Mouse (Mus musculus) left cerebral cortex, postnatal 36 days (tissue): ENCODE results near the gene Zfp709. TPM values are rescaled to one million over a fixed set of nuclear protein-coding genes. Genes with fewer than 3 reads are reported as not detected.
A peak's percentile ranks its signal among the peaks of the same experiment; 100 is the strongest.
"Not testable (repeated sequence)": the region's sequence is repeated elsewhere in the genome, so short reads cannot be mapped to it uniquely, and the experiment has no call there.

Experiments used
- DNase-seq, 2 experiments: peaks; one replicate each; pipeline ENCODE4 v3.0.0; 2021 to 2022; ENCODE audit warnings: low spot score in 2 of 2, mixed read lengths in 1 of 2
- intact Hi-C: fragments of 180-260 bp; cut with DNase I; formaldehyde crosslinking; loops from one replicate; pipeline ENCODE4 v1.15.1; 2025
- total RNA-seq, 2 experiments: library from RNA; stranded (reverse); gene quantifications; 2 replicates each; pipeline ENCODE4 v1.2.3; 2021

Zfp709 gene
- 10 to 100 TPM in 1 of 2 experiments, 1 to 10 TPM in 1; 8.7 to 13.6 TPM for total RNA-seq

DNA sequence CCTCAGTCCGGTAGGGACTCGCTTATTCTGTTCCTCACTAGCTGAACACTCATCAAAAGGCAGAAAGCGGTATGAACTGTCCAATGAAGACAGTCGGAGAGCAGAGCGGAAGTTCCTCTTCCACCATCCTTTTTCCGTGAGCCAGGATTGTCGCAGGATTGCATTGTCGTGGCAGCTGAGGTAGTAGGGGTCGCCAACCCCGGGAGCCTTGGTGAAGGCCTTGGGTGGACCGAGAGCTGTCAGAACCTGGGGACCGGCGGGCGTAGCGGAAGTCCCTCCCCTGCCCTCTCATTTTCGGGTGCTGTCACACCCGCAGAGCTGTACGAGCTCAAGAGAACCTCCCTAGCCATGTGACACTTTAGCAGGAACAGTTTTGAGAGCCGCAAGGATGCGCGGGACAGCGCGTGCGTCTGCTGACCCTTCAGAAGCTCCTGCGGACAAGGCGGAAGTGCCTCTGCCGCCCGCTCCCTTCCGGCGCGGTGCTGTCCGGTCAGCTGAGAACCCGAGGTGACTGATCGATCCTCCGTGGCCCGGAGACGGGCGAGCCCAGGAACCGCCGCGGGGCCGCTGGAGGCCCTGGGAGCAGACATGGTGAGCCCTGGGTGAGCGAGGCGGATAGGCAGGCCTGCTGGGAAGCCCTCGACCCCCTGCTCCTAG, at the start of gene Zfp709:
Gene Zfp709 (plus strand): TSS at position 402 of the 657 bp plus-strand sequence.
- intact Hi-C loops: no loop called here
- DNase-seq: peak; percentile 73 to 78

DNA sequence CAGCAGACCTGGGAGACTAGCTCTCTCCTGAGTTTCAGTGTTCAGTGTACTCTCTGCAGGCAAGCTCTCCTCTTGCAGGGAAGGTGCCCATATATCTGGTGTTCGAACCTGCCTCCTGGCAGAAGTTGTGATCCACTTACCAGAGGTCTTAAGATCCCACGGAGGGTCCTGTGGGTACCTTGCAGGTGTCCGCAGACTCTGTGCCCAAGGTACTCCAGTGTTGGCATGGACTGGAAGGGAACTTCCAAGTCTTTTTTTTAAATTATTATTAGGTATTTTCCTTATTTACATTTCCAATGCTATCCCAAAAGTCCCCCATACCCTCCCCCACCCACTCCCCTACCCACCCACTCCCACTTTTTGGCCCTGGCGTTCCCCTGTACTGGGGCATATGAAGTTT, 43.6 kb upstream of the Zfp709 start:
- DNase-seq, intact Hi-C loops: not testable (repeated sequence)

DNA sequence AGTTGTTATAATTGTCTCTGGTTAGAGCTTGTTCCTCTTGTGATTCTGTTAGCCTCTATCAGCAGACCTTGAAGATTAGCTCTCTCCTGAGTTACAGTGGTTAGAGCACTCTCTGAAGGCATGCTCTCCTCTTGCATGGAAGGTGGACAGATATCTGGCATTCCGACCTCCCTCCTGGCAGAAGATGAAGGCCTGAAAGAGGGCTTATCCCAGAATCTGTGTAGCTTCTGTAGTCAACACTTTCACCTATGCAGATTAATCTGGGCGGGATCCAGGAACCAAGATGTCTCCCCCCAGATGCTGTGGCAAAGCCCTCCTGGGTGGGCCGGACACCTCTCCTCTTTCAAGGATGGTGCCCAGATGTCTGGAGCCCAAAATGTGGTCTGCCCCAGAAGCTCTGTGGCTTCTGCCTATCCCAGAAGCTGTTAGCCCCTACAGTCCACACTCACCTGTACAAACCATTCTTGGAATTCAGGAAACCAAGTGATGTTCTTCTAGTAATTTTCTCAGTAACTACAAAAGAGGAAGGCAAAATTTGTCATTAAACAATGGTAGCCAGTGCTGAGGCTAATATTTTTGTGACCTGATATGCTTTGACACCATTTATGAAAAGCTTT, 40.5 kb upstream of the Zfp709 start:
- DNase-seq, intact Hi-C loops: not testable (repeated sequence)

DNA sequence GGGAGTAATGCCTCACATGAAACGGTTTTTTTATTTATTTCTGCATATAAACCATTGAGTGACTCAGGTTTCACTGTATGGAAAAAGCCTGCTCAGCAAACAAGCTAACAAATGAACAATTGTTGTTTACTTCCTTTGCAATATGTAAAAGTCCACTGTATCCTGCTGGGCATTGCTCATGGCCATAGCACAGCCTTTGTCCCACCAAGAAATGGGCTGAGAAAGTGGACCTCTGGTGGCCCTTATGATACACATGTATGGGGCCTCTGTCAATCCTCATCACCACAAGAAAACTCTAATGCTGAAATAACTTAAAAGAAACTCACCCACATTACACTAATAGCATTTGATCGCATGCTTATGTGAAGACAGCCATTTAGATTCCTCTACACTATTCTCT, 39.3 kb upstream of the Zfp709 start:
- DNase-seq, intact Hi-C loops: not testable (repeated sequence)

DNA sequence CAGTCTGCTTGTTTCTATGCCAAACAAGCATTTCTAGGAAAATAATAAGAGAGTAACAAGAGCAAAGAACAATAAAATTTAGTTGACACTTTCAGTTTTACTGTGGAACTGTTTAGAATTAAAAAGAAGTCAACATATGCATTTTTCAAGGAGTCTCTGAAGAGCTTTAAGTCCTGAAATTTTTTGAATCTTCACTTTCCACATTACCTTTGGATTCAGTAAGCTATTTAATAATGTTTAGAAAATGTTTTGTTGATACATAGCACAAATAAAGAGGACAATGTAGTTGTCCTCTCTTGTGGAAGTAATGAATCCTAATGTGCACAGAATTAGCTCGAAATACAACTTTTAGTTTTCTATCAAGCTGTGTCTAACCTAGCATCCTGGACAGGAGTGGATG, 37.4 kb upstream of the Zfp709 start:
- DNase-seq, intact Hi-C loops: not testable (repeated sequence)

DNA sequence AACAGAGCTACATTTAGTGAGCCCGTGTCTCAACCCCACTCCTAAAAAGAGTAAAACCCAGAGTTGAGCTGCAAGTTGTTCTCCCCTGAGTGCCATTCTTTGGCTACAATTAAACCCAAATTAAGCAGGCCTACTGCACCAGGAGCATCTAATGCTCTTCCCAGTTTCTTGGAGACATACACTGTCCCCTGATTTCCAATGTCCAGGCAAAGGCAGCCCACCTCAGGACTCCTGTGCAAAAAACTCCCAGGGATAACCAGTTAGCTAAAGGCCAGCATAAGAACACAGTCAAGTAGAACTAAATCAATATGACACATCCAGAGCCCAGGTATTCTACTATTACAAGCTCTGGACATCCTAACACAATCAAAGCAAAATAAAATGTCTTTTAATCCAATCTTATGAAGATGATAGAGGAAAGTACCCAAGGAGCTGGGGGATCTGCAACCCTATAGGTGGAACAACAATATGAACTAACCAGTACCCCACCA, 35.8 kb upstream of the Zfp709 start:
- intact Hi-C loops: loop anchor here (1.0 kb wide), 1 partner anchor 698 kb away; no protein-coding TSS in a partner anchor
- not testable (repeated sequence) for DNase-seq

DNA sequence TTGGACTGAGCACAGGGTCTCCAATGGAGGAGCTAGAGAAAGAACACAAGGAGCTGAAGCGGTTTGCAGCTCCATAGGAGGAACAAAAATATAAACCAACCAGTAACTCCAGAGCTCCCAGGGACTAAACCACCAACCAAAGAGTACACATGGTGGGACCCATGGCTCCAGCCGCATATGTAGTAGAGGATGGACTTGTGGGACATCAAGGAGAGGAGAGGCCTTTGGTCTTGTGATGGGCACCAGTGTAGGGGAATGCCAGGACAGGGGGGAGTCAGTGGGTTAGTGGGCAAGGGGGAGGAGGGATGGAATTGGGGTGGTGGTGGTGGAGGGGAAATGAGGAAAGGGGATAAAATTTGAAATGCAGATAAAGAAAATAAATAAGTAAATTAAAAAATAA, 35.1 kb upstream of the Zfp709 start:
- intact Hi-C loops: loop anchor here (1.0 kb wide), 1 partner anchor 698 kb away; no protein-coding TSS in a partner anchor
- DNase-seq: not testable (repeated sequence)

DNA sequence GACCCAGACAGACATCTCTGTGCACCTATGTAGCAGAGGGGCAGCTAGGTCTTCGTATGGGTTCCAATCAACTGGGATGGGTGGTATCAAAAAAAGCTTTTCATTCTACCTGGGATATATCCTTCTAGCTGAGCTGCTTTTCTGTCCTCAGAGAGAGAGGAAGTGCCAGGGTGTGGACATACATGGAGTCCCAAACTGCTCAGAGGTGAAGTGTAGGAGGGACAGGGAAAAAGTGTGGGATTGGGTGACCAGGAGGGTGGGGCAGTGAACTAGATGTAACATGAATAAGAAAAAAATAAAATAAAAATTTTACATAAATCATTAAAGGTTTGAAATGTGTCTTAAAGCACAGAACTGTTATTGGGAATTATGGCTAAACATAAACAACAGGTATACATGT, 30.8 kb upstream of the Zfp709 start:
- intact Hi-C loops, DNase-seq: not testable (repeated sequence)

DNA sequence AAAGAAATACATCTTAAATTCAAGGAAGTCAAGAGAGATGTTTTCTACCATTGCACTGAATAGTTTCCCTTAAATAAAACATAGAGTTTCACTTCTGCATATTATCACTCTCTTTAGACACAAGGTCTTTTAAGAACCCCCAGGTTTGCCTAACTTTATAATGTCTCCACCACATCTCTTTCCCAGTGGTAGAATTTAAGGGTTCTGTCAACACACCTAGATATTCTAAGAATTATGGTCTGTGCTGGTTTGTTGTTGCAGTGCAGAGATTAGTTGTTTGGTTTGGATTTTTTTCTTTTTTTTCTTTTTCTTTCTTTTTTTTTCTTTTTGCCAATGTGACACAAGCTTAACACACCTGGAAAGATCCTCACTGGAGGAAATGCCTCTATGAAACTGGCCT, 28.5 kb upstream of the Zfp709 start:
- DNase-seq, intact Hi-C loops: not testable (repeated sequence)

DNA sequence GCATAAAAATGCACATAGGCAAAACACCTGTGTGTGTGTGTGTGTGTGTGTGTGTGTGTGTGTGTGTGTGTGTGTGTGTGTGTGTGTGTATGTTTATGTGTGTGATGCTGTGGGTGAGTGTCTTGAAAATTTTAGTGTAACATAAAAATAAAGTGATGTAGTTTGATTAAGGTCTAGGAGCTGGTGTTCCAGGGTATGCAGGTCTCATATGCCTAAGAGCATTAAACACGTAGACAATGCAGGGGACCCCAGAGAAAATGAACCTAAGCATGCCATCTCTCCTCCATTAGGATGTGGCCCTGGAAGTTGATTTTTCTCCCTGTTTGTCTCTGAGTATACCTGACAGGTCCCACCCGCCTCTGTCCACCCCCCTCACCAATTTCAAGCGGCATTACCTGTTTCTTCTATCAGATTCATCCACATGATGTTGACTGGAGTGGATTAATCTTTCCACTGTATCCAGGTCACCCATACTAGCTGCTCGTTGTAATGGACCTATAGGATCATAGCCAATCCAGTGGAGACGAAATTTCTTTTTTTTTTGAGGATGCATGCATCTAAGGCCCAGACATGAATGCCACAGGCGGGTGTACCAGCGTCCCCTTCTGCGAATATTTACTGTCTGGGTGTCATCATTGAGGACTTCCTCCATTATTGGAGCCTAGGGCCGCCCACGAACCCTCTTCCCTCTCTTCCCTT, 25.0 kb upstream of the Zfp709 start:
- intact Hi-C loops, DNase-seq: not testable (repeated sequence)

DNA sequence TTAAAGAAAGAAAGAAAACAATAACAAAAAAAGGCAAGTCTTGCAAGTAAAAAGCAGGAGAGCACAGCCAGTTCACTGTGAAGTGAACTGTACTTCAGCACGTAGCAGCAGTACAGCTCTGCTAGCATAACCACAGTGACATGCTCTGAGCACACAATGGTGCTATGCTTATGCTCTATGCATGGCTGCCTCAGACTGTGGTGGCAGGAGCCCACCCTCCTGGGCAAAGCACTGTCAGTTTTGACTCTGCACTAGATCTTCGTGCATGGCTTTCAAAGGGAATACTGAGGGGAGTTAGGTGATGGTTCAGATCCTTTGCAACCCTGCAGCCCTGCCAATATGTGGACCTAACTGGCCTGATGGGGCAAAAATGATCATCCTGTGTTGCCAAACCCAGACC, 24.5 kb upstream of the Zfp709 start:
- intact Hi-C loops, DNase-seq: not testable (repeated sequence)

DNA sequence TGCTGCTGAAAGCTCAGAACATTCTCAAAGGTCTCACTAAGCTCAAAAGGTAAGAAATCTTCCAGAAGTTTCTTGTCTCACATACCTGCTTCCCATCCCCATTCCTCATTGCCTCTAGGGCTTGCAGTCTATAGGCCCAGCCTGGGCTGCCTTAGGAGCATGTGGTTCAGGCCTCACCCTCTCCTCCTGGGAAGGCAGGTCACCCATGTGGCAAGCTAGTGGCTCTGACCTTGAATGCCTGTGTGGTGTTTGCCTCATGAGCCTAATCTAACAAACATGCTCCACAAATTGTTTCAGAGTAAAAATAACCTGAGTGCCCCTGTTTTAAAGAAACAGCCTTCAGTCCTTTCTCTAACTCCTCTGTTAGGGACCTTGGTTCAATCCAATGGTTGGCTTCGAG, 20.3 kb upstream of the Zfp709 start:
- not testable (repeated sequence) for DNase-seq

DNA sequence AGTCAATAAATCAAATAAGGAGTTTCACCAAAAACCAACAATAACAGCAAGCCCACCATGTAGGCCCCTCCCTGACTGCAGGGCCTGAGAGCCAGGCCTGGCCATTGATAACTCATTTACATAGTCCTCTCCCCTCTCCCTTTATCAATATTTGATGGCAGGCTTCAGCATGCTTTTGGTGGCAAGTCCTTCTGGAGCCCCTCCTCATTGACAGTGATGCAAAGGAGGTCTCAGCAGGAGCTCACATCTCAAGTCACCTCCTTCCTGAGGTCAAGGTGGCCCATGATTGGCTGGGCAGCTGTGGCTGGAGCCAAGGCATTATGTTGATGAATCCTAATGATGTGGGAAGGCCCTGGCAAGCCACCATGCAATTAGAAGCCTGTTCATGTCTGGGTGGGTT, 19.8 kb upstream of the Zfp709 start:
- intact Hi-C loops, DNase-seq: not testable (repeated sequence)

More for the DNA sequence above, 20.3 kb upstream of the Zfp709 start:
- intact Hi-C loops: not testable (repeated sequence)

DNA sequence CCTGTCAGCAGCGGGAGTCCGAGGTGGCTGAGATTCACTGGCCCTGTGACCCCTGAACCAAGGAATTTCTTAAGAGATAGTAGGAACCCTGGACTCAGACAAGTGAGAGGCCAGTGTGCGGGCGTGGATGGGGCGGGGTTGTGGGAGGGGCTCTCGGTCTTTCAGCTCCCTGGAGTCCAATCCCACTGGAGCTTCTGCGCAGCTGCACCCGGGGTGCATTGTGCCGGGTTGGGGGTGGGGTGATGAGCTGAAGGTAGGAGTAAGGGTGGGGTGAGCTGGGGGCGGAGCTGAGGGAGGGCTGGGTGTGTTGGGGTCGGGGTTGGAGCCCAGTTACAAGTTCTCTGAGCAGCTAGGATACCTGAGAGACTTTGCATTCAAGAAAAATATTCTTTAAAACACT, 18.8 kb downstream of the Zfp709 start:
- DNase-seq, intact Hi-C loops: not testable (repeated sequence)

DNA sequence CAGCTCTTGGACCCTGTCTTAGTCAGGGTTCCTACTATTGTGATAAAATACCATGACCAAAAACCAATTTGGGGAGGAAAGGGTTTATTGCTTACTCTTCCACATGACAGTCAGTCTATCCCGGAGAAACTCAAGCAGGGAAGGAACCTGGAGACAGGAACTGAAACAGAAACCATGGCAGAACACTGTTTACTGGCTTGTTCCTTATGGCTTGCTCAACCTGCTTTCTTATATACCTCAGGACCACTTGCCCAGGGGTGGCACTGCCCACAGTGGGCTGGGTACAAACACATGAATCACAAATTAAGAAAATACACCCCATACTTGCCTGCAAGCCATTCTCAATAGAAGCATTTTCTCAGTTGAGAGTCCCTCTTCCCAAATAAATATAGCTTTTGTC, 21.3 kb downstream of the Zfp709 start:
- DNase-seq, intact Hi-C loops: not testable (repeated sequence)

DNA sequence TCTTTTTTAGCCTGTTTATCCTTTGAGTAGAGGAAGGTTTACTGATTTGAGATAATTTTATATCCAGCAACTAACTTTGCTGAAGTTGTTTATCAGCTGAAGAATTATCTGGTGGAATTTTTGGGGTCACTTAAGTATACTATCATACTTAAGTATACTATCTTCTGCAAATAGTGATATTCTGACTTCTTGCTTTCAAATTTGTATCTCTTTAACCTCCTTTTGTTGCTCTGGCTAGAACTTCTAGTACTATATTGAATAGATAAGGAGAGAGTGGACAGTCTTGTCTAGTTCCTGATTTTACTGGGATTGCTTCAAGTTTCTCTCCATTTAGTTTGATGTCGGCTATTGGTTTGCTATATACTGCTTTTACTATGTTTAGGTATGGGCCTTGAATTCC, 25.0 kb downstream of the Zfp709 start:
- intact Hi-C loops: no loop called here

DNA sequence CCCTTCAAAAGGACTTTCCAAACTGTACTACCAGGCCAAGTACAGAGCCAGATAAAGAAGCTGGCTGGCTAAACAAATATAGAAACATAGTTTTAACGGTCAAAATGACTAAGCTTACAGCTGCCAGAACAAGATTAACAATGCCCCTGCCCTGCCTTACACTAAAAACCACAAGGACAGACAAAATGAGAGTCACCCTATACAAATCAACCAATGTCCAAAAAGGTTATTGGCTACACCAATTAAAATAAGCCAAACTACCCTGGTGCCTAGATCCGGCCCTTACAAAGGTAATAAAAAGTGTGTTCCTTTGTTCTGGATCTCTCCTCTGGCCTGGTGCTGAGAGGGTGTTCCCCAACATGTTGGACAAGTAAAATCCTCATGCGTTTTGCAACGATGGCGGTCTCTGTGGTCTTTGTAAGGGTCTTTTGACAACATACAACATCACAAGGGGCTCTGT, 26.0 kb downstream of the Zfp709 start:
- no peak for DNase-seq
- intact Hi-C loops: loop anchor here (1.0 kb wide), 1 partner anchor 15 kb away; no protein-coding TSS in a partner anchor

More for the DNA sequence above, 25.0 kb downstream of the Zfp709 start:
- DNase-seq: no peak

DNA sequence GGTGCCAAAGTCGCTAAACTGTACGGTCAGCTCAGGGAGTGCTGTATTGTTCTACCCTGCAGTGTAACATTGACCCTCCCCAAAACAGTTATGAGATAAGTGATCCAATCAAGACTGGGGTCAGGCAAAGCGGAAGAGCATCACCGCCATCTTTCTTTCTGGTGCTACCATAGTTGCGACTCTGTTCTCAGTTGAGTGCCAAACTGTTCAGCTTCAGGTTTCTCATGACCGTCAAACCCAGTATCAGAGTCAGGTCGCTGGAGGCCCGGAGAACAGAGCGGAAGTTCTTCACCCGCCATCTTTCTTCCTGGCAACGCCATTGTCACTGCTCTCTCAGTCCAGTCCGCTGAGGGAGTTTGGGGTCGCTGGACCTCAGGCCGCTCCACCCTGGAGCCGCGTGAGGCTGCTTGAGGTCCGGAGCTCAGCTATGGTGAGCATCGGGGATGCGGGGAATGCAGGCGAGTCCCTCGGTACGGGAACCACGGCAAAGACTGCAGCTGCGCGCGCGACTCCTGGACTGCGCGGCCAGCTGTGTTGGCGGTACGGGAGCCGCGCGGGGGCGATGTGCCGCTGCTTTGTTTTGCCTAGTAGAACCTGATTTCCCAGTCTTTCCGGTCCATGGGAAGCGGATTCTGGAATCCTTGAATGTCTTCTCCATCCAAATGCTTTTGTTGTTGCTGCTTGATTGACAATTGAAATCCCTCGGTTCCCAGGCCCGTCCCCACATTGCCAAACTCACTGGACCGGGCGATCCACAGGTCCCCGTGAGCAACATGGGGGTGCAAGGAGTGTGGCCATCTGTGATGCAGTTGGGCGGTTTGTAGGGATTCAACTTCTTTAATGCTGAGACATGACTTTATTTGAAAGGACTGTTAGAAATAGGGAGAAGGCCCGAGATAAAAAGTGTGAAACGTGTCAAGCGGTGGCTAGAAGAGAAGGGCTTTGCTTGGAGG, 26.8 kb downstream of the Zfp709 start, which contains the start of the genes Zfp882 and Zfp617:
Gene Zfp882 (plus strand): TSS at position 300 of the 953 bp plus-strand sequence.
Gene Zfp617 (plus strand): TSS at position 327 of the 953 bp plus-strand sequence.
- DNase-seq: peak; percentile 89 to 91
- intact Hi-C loops: loop anchor here (1.0 kb wide), 1 partner anchor 15 kb away; no protein-coding TSS in a partner anchor

DNA sequence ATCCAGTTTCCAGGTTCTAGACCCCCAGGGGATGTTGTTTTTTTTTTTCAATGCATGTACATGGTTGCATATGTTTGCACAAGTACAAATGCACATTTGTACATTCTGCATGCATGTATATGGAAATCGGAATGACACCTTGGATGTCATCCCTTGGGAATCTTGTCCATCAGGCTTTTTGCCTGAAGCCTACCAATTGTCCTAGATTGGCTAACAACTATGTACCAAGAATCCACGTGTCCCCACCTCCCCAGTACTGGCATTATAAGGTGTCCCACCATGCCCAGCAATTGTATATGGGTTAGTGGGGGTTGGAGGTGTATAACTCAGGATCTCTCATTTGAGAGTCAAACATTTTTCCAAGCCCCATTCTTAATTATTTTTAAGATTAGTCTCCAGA, 30.5 kb downstream of the Zfp709 start:
- intact Hi-C loops: no loop called here

More for the DNA sequence above, 30.5 kb downstream of the Zfp709 start:
- DNase-seq: no peak
